Mouse (Mus musculus) forebrain, embryonic 14.5 days (tissue): ENCODE results near the gene Exoc3l4. TPM values are rescaled to one million over a fixed set of nuclear protein-coding genes. Genes with fewer than 3 reads are reported as not detected.

Experiments
- ATAC-seq: fragments of 200-750 bp; cut with Nextera tagmentation; 2 replicates; pipeline ENCODE4 v1.8.0; 2017; ENCODE audit warnings: mild to moderate bottlenecking, moderate library complexity
- DNase-seq: peaks from one replicate; pipeline ENCODE4 v3.0.0-alpha.2; 2015; ENCODE audit warnings: low spot score
- H3K27ac ChIP-seq: fragments of 300-500 bp; sonication (generic); 2 replicates; pipeline ENCODE4 v1.5.1; 2014; ENCODE audit warnings: low read depth, mild to moderate bottlenecking, control low read depth, low read length, moderate library complexity
- H3K27me3 ChIP-seq: fragments of 300-500 bp; sonication (generic); replicated peaks from 2 replicates; pipeline ENCODE4 v1.6.1; 2014; ENCODE audit warnings: low read length, control low read depth, mixed read lengths; ENCODE audit not compliant: control insufficient read depth, insufficient read depth
- H3K36me3 ChIP-seq: fragments of 300-500 bp; sonication (generic); 2 replicates; pipeline ENCODE4 v1.6.1; 2014; ENCODE audit warnings: low read length, control low read depth; ENCODE audit not compliant: control insufficient read depth, insufficient read depth
- H3K4me1 ChIP-seq: fragments of 300-500 bp; sonication (generic); 2 replicates; pipeline ENCODE4 v1.6.1; 2014; ENCODE audit warnings: antibody characterized with exemption, low read length, control low read depth; ENCODE audit not compliant: control insufficient read depth, insufficient read depth
- H3K4me2 ChIP-seq: fragments of 300-500 bp; sonication (generic); 2 replicates; pipeline ENCODE4 v1.6.1; 2014; ENCODE audit warnings: mild to moderate bottlenecking, control low read depth, low read length
- H3K4me3 ChIP-seq: fragments of 300-500 bp; sonication (generic); 2 replicates; pipeline ENCODE4 v1.5.1; 2014; ENCODE audit warnings: low read depth, low read length, control low read depth
- H3K9ac ChIP-seq: fragments of 300-500 bp; sonication (generic); 2 replicates; pipeline ENCODE4 v1.6.1; 2014; ENCODE audit warnings: mild to moderate bottlenecking, low read length, control low read depth, moderate library complexity
- H3K9me3 ChIP-seq: fragments of 300-500 bp; sonication (generic); replicated peaks from 2 replicates; pipeline ENCODE4 v1.6.1; 2016; ENCODE audit warnings: low read length, control low read depth, mixed read lengths; ENCODE audit not compliant: control insufficient read depth
- WGBS: fragments of 180-500 bp; shearing (Covaris S2); extraction: QIAGEN DNeasy Blood & Tissue Kit; methylation state at CpG from one replicate; pipeline ENCODE4 v1.1.7; 2014; 5-methylcytosine and 5-hydroxymethylcytosine counted together
- polyA plus RNA-seq: library from polyadenylated mRNA; unstranded; fragments of >200 nt; fragmentation: Nextera tagmentation; extraction: Ambion mirVana; gene quantifications from 2 replicates; pipeline ENCODE4 v1.2.1, GENCODE M21; 2014

Exoc3l4 gene
- polyA plus RNA-seq, 1 experiment from 2014 or later = 2.7 TPM

- Histone ChIP-seq H3K27me3 (peaks cover 76% of the 10 kb centered on the region), H3K4me2 (no peak overlapping the region), H3K36me3 (no peaks in the 10 kb centered on the region), H3K4me1 (no peaks in the 10 kb centered on the region), H3K9me3 (no peaks in the 10 kb centered on the region), H3K9ac (no peak overlapping the region), H3K27ac (no peak overlapping the region), H3K4me3 (no peak overlapping the region)
- 24% methylated on average over 13 of the region's 14 CpGs for whole genome bisulfite sequencing
- DNase-seq = no peak
- no peak for ATAC-seq
Observed at GRCm38 (mm10) chr12:111448931-111449705, 32.3 kb downstream of the Exoc3l4 start.

- H3K4me3 ChIP-seq = no peak overlapping the region
- no peak overlapping the region for H3K27ac ChIP-seq
- H3K36me3 ChIP-seq = no peaks in the 10 kb centered on the region
- ATAC-seq = no peak
- H3K4me2 ChIP-seq = no peak overlapping the region
- no peak overlapping the region for H3K9ac ChIP-seq
- 58% methylated on average over 6 of the region's 6 CpGs for WGBS
- no peaks in the 10 kb centered on the region for H3K9me3 ChIP-seq
- H3K27me3 ChIP-seq = peaks cover 64% of the 10 kb centered on the region
- no peak for DNase-seq
- H3K4me1 ChIP-seq = no peaks in the 10 kb centered on the region
Observed at GRCm38 (mm10) chr12:111450359-111450758, 33.5 kb downstream of the Exoc3l4 start.

GRCm38 (mm10) chr12:111451561-111451960 is 34.7 kb downstream of the Exoc3l4 start:
- Histone ChIP-seq H3K36me3 (no peaks in the 10 kb centered on the region), H3K9me3 (no peaks in the 10 kb centered on the region), H3K27me3 (peaks cover 52% of the 10 kb centered on the region), H3K4me1 (no peaks in the 10 kb centered on the region), H3K9ac (no peak overlapping the region), H3K27ac (no peak overlapping the region), H3K4me3 (no peak overlapping the region), H3K4me2 (no peak overlapping the region)
- WGBS = 84% methylated on average over 7 of the region's 7 CpGs
- ATAC-seq (no peak), DNase-seq (no peak)

- Histone ChIP-seq H3K36me3 (no peaks in the 10 kb centered on the region), H3K27ac (no peak overlapping the region), H3K27me3 (peaks cover 27% of the 10 kb centered on the region), H3K4me3 (no peak overlapping the region), H3K9me3 (no peaks in the 10 kb centered on the region), H3K4me2 (no peak overlapping the region), H3K9ac (no peak overlapping the region), H3K4me1 (no peaks in the 10 kb centered on the region)
- 40% methylated on average over 4 of the region's 4 CpGs for WGBS
- no peak for DNase-seq
- ATAC-seq = no peak
Observed at GRCm38 (mm10) chr12:111454021-111454420, 37.2 kb downstream of the Exoc3l4 start.

- no peak overlapping the region for H3K4me3 ChIP-seq
- H3K4me2 ChIP-seq = no peak overlapping the region
- H3K9ac ChIP-seq = no peak overlapping the region
- WGBS = 64% methylated on average over 10 of the region's 10 CpGs
- ATAC-seq (no peak), DNase-seq (no peak)
- H3K36me3 ChIP-seq = no peaks in the 10 kb centered on the region
- no peaks in the 10 kb centered on the region for H3K9me3 ChIP-seq
- H3K27ac ChIP-seq = no peak overlapping the region
- H3K4me1 ChIP-seq = no peaks in the 10 kb centered on the region
- peaks cover 22% of the 10 kb centered on the region for H3K27me3 ChIP-seq
Observed at GRCm38 (mm10) chr12:111454543-111455280, 37.9 kb downstream of the Exoc3l4 start.

- Histone ChIP-seq H3K9me3 (no peaks in the 10 kb centered on the region), H3K9ac (no peak overlapping the region), H3K36me3 (no peaks in the 10 kb centered on the region), H3K4me1 (no peaks in the 10 kb centered on the region), H3K27ac (no peak overlapping the region), H3K27me3 (peaks cover 21% of the 10 kb centered on the region), H3K4me2 (no peak overlapping the region), H3K4me3 (no peak overlapping the region)
- DNase-seq (no peak), ATAC-seq (no peak)
- 75% methylated on average over 12 of the region's 12 CpGs for WGBS
Observed at GRCm38 (mm10) chr12:111455311-111455846, 38.6 kb downstream of the Exoc3l4 start.

GRCm38 (mm10) chr12:111455860-111456259 is 39.0 kb downstream of the Exoc3l4 start:
- ATAC-seq = no peak
- Histone ChIP-seq H3K4me2 (no peak overlapping the region), H3K9me3 (no peaks in the 10 kb centered on the region), H3K9ac (no peak overlapping the region), H3K4me3 (no peak overlapping the region), H3K27ac (no peak overlapping the region), H3K4me1 (no peaks in the 10 kb centered on the region), H3K27me3 (peaks cover 16% of the 10 kb centered on the region), H3K36me3 (no peaks in the 10 kb centered on the region)
- WGBS = 60% methylated on average over 8 of the region's 8 CpGs
- DNase-seq = no peak

- 71% methylated on average over 1 of the region's 1 CpGs for WGBS
- Histone ChIP-seq H3K9me3 (no peaks in the 10 kb centered on the region), H3K4me3 (no peak overlapping the region), H3K27me3 (peaks cover 6% of the 10 kb centered on the region; the same call in 1 of the 2 replicates), H3K4me2 (no peak overlapping the region), H3K4me1 (no peaks in the 10 kb centered on the region), H3K27ac (no peak overlapping the region), H3K36me3 (no peaks in the 10 kb centered on the region), H3K9ac (no peak overlapping the region)
- ATAC-seq = no peak
- no peak for DNase-seq
Observed at GRCm38 (mm10) chr12:111457742-111458141, 40.9 kb downstream of the Exoc3l4 start.

- H3K36me3 ChIP-seq = no peaks in the 10 kb centered on the region
- no peaks in the 10 kb centered on the region for H3K4me1 ChIP-seq
- H3K9ac ChIP-seq = no peak overlapping the region
- ATAC-seq (no peak), DNase-seq (no peak)
- H3K4me2 ChIP-seq = no peak overlapping the region
- WGBS = 79% methylated on average over 7 of the region's 7 CpGs
- no peak overlapping the region for H3K27ac ChIP-seq
- H3K9me3 ChIP-seq = no peaks in the 10 kb centered on the region
- 0 out of 2 replicates have a peak, but pooled peaks cover 6% of the 10 kb centered on the region for H3K27me3 ChIP-seq
- no peak overlapping the region for H3K4me3 ChIP-seq
Observed at GRCm38 (mm10) chr12:111463570-111463969, 46.8 kb downstream of the Exoc3l4 start.
